Mouse (Mus musculus): ENCODE results near the gene Ccdc84.
"Not testable (repeated sequence)": the region's sequence is repeated elsewhere in the genome, so short reads cannot be mapped to it uniquely, and the experiment has no call there.

The Ccdc84 gene

DNA sequence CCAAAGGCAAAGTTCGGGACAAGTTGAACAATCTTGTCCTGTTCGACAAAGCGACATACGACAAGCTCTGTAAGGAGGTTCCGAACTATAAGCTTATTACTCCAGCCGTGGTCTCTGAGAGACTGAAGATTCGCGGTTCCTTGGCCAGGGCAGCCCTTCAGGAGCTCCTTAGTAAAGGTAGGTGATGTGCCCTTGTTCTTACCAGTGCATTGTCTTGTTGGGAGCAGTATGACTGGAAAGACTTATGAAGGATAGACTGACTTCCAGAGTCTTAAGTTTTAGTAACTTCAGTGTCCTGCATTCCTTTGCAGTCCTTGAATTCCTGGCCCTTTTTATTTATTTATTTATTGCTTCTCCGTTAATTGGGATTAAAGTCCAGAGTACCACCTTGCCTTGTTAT lies 9.7 kb downstream of the Ccdc84 start:
- DNase-seq (ENCODE audit: low read depth): not testable (repeated sequence)

DNA sequence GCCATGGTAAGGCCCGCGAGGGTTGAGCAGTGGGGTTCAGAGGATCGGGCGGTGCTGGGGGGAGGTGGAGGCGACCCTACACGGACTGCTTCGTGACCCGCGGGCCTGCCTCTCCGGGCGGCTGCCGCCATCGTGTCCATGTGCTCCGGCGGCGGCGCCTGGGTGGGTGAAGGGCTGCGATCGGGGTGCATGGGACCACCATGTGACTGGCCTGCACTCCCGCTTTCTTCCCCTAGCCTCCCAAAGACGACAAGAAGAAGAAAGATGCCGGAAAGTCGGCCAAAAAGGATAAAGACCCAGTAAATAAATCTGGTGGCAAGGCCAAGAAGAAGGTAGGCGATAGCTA lies 10.6 kb downstream of the Ccdc84 start:
- no peak for DNase-seq (ENCODE audit: low read depth)

DNA sequence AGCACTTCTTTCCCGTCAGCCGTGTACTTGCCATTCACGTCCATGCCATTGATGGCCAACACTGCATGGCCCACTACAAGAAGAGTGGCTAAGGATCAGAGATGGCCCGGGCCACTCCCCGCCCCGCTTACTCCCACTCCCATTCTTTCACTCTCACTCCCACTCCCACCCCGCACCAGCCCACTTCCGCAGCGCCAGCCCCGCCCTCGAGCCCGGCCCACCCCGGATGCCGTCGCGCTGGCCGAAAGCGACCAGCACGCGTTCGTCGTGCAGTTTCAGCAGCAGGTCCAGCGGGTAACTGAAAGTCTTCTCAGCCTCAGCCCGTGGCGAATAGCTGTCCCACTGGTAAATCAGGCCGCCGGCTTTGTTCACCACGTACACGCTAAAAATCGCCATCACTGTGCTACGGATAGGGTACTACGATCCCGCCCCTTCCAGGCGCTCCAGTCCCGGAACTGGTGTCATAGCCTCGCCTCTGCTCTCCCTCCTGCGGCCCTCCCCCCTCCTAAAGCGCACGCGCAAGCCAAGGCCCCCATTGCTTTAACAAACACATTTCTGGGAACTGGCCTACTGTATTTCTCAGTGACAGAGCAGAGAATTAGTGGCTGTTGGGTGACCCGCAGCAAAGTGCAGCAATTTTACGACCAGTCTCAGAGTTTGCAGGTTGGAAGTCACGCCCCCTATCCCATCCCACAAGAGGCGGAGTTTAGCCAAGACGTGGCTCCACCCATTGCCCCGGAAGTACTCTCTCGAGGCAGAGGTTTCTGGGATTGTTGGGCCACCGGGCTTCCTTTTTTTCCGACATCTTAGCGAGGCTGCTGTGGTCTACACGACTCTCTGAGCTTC lies 11.2 kb downstream of the Ccdc84 start, which contains the start of the genes Rps25 and Trappc4:
Rps25 (plus strand) TSS at position 234 of the 846 bp plus-strand sequence.
Trappc4 (minus strand) TSS at position 695 of the 846 bp plus-strand sequence.
- peak; percentile 96 for DNase-seq (ENCODE audit: low read depth)

DNA sequence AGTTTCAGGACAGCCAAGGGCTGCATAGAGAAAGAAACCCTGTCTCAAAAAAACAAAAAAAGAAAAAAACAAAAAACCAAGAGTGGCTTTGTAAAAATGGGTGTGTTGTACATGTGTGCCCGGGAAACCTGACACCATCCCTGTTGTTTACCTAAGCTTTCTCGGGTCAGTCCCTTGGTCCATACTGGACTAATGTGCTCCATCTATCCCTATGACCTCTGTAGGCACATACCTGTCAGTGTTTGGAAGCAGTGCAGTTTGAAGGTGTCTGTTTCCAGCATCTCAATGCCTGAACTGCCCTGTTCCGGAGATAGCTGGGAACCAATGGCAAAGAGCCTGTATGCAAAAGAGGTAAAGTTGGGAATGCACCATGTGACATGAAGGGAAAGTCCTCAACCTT lies 13.4 kb downstream of the Ccdc84 start:
- no peak for DNase-seq (ENCODE audit: low read depth)

DNA sequence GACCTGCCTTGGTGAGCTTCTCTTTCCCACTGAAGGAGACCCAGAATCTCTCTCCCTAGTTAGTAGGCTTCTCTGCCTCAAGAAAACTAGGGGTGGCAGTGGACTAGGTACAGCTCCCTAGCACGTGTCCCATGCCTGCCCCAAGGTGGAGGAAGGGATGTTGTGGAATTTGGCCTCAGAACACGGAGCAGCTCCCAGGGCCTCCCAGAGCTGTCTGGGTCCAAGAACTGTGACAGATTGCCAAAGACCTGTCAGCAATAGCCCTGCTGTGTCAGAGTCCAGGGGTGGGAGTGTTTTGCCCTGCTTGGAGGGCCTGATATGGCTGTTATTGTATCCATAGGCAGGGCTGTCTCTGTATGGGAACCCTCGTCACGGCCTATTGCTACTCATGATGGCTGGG lies 17.3 kb downstream of the Ccdc84 start:
- DNase-seq (ENCODE audit: low read depth): no peak

DNA sequence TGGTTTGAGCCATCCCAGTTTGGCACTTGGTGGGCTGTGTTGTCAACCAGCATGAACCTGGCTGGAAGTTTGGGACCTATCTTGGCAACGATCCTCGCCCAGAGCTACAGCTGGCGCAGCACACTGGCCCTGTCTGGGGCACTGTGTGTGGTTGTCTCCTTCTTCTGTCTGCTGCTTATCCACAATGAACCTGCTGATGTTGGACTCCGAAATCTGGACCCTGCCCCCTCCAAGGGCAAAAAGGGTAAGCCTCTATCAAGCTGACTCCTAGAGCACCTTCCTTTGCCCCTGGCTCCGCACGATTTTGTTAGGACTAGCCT lies 18.6 kb downstream of the Ccdc84 start:
- DNase-seq (ENCODE audit: low read depth): no peak

DNA sequence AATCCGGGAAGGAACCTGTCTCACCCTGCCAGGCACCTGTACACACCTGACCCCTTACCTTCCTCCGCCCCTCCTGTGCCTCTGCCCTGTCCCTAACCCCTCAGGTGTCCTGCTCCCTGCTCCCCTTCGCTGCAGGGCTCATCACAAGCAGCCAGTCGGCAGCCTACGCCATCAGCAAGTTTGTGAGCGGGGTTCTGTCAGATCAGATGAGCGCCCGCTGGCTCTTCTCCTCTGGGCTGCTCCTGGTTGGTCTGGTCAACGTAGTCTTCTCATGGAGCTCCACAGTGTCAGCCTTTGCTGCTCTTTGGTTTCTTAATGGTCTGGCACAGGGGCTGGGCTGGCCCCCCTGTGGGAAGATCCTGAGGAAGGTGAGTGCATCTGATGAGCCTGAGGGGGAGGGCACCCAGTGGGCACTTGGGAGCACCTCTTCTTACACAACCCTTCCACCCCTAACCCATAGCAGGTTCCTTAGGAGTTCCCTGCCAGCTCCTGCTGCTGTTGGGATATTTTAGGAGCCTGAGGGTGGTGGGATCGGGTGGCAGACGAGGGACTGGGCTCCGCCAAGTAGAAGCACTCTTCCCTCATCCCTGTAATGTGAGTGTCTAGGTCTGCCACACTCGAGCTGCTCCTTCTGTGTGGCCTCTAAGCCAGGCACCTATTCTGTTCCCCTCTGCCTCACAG lies 19.1 kb downstream of the Ccdc84 start:
- no peak for DNase-seq (ENCODE audit: low read depth)

DNA sequence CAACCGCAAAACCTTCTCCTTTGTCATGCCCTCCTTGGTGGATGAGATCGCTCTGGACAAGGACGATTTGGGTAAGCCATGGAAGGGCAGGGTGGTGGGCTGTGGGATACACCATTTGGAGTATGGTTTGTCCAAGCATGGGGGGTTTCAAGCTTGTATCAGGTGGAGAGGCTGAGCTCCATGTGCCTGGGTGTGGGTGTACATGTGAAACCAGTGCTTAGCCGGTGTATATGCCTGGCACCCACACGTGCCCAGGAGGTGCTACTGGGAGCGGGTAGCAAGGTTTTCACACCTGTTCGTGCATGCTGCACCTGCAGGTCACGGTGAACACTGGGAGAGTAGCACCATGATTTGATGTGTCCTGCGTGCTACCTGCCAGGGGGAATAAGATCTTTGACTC lies 19.8 kb downstream of the Ccdc84 start:
- DNase-seq (ENCODE audit: low read depth): no peak

DNA sequence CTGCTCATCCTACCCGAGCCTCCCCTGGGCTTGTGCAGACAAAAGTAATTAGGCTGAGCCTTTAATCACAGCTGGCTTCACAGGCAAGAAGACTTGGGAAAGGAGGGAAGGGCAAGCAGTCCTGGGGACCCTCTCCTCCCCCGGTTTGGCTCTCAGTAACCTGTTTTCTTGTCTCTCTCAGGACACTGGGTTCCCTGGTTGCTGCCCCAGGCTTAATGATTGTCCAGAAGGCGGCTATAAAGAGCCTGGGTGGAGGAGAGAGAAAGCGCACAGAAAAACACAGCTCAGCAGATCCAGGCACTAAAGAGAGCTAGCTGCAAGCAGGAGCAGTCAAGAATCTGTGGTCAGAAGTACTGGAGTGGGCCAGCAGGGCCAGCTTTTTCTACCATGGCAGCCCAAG lies 20.3 kb downstream of the Ccdc84 start:
- no peak for DNase-seq (ENCODE audit: low read depth)

DNA sequence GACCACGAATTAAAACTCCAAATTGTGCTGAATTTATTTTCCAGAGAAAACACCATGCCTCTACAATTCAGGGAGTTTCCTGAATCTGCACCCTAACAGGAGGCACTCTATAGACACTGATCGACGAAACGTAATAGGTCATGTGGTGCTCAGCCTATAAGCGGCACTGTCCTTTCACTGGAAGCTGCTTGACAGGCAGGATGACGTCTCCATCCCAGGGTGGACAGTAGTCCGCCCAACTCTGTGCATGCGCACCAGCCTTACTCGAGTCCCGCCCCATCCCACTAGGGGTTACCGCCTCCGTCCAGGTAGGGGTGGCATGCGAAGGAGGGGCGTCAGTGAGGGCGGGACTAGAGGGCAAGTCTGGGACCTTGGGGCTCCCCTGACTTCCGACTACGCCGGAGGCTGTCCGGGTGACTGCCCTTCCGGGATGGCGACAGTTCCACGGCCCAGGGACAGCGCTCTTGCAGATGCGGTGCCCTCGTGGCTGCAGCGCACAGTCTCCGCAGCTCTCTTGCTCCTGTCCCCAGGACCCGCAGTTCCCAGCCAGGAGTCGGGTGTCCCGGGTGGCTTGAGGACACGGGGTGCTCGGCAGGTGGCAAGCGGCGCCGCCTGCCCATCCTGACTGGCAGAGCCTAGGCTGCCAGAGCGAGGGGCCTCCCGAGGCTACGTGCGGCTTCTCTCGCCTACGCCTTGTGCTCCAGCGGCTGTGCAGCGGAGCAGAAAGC lies 21.5 kb downstream of the Ccdc84 start, which contains the start of gene Slc37a4:
Slc37a4 (plus strand) TSS at position 169 of the 728 bp plus-strand sequence.
- peak; percentile 92 for DNase-seq (ENCODE audit: low read depth)

DNA sequence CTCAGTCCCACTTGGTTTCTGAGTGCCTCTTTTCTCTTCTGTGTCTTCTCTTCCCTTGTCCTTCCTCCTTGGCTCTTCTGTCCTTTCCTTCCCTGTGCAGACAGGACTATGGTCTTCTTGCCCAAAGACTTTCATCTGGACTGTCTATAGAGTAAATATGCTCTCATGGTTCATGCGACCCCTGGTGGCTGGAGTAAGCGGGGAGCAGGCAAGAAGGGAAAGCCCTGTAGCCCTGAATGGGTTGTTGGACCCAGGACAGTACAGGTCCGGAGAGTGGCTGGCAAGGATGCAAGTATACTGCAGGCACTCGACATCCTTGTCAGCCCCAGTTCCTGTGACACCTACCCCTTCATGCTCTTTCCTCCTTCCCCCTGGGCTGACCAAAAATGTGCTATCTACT lies 26.9 kb downstream of the Ccdc84 start:
- peak; percentile 74 for DNase-seq (ENCODE audit: low read depth)

DNA sequence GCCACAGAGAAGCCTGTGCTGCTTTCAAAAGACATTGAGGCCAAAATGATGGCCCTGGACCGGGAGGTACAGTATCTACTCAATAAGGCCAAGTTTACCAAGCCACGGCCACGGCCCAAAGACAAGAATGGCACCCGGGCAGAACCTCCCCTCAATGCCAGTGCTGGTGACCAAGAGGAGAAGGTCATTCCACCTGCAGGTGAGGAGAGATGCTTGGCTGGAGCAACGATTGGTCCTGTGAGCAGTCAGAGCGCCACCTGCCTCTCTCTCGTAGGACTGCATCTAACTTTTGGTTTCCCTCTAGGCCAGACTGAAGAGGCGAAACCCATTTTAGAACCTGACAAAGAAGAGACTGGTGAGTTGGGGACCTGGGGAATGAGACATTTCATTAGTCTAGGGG lies 29.1 kb downstream of the Ccdc84 start:
- peak; percentile 74 for DNase-seq (ENCODE audit: low read depth)

DNA sequence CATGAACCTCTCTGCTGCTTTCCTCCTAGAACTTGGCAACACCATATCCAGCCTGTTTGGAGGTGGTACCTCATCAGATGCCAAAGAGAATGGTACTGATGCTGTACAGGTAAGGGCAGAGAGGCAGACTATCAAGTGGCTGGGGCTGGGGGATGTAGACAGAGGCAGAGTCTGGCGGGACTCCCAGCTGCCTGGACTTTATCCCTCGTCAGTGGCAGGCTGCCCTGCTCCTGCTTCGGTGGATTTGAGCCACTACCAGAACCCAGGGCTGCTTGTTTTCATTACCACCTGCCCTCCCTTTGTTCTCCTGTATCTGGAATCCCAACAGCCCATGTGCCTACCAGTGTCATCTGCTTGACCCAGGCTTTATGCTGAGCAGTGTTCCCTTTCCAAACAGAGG lies 31.1 kb downstream of the Ccdc84 start:
- no peak for DNase-seq (ENCODE audit: low read depth)

DNA sequence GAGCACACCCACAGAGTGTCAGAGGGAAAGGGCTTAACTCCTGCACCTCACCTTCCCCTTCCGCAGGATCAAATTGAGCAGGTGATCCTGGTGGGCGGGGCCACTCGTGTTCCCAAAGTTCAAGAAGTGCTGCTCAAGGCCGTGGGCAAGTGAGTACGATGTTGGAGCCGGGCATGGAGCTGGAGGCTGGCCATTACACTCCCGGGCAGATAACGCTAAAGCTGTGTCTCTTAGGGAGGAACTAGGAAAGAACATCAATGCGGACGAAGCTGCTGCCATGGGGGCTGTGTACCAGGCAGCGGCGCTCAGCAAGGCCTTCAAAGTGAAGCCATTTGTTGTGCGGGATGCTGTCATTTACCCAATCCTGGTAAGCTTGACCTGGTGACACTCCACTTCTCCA lies 33.8 kb downstream of the Ccdc84 start:
- no peak for DNase-seq (ENCODE audit: low read depth)

DNA sequence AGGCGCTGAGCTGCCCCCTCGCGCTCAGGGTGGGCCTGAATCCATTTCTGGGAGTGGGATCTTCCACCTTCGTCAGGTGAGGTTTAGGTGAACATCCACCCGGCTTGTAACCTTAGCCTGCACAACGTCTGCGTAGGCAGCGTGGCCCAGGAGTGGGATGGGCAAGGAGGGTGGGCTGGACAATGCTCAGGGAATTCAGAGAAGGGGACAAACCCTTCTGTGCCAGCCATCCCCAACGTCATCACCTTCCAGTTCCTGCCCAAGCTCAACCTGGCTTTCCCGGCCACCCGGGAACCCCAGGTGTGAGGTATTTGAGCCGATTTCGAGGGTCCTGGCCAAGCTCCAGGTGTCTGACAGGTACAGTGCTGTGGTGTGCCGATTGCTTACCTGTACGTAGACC lies 38.5 kb downstream of the Ccdc84 start:
- DNase-seq (ENCODE audit: low read depth): no peak

DNA sequence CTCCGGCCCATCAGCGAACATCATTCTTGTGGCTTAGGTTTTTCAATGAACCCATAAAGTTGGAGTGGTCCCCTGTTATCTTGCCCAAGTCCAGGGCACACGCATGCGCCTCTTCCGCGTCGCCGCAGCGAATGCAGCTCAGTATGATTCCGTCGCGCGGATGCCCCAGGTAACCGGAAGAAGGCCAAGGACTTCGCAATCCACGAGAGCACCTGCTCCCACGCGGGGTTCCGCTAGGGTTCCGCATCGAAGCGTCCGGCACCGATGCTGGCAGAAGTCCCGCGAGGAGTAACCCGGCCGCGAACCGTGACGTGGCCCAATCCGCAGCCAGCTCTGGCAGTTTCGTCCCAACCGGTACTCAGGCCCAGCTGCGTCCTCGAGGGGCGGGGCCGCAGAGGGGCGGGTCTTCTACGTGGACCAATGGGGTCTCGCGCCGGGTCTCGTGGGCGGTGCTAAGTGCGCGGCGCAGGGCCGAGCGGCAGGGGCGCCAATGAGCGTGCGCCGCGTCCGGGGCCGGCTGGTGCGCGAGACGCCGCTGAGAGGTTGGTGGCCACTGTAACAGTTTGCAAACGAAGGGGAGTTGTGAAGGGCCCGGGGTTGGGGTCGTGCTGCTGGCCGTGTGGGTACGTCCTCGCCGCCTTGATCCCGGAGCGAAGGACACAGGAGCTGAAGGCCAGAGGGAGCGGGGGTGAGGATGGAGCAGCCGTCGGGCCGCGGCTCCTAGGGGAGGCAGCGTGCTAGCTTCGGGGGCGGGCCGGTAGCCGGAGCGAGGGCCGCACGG lies 39.1 kb downstream of the Ccdc84 start, which contains the start of gene Hyou1:
Hyou1 (plus strand) TSS at position 437 of the 781 bp plus-strand sequence.
- peak; percentile 99 for DNase-seq (ENCODE audit: low read depth)

DNA sequence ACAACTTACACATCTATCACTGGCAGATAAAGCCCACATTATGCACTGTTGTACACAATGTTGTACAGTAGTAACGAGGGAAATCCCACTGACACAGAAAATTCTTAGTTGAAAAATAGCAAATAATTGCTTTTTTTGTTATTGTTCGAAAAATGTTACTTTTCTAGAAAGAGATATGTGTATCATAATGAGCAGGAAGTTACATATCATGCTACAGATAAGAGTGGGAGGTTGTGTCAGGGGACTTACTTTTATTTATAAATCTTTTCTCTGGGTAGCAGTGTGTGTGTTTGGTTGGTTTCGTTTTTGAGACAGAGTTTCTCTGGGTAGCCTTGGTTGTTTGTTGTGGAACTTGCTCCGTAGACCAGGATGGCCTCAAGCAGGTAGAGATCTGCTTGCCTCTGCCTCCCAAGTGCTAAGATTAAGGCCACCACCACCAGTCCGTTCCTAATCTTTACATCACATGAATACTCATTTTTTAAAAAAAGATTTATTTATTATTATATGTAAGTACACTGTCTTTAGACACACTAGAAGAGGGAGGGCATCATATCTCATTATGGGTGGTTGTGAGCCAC lies 40.1 kb downstream of the Ccdc84 start:
- DNase-seq (ENCODE audit: low read depth): peak; percentile 55

DNA sequence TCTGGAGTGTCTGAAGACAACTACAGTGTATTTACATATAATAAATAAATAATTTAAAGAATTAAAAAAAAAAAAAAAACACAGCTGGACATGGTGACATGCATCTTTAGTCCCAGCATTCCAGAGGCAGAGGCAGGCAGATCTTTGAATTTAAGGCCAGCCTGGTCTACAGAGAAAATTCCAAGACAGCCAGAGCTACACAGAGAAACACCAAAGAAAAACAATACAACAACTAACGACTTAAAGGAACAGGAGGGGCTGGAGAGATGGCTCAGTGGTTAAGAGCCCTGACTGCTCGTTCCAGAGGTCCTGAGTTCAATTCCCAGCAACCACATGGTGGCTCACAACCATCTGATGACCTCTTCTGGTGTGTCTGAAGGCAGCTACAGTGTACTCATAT lies 41.0 kb downstream of the Ccdc84 start:
- not testable (repeated sequence) for DNase-seq (ENCODE audit: low read depth)

DNA sequence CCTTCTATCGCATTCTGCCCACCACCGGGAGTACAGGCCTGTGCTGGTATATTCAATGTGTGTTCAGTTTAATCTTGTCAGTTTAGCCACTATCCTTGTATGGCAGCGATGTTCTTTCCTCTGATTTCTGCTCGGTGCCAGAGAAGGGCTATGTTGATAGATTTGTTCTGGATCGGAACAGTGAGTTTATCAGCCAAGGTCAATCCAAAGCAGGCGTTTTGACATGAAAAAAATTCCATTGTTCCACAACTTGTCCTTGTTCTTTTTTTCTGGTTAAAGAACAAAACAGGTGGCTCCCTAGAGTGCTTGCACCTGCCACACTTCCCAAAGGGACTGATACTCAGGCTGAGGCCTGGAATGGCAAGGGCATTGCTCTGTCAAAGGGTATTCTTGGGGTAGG lies 42.2 kb downstream of the Ccdc84 start:
- DNase-seq (ENCODE audit: low read depth): no peak

DNA sequence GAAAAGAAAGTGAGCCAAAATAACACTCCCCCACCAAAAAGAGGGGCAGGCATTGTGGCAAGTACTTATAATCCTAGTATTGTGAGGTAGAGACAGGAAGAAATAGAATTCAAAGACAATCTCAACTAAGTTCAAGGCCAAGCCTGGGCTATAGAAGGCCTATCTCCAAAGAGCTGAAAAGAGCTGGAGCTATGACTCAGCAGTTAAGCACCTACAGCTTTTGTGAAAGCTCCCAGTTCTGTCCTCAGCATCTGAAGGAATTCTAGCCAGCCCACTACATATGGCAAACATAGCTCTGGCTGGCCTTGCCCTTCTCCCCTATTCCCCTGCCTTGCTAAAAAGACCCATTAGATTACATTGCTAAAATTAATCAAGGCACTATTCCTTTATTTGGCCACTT lies 45.0 kb downstream of the Ccdc84 start:
- DNase-seq (ENCODE audit: low read depth): no peak

DNA sequence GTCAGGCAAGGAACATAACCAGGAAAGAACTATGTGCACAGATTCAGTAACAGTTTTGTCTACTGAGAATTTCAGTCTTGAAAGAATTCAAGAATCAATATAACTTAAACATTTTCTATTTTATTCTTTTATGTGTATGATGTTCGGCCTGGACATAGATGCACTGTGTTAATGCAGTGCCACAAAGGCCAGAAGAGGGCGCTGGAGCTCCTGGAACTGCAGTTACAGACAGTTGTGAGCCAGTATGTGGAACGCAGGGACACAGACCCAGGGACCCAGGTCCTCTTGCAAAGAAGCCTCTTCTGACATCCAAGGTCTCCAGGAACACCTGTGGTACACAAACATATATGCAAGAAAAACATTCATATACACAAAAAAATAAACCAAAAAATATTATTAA lies 53.9 kb downstream of the Ccdc84 start:
- DNase-seq (ENCODE audit: low read depth): peak; percentile 65

DNA sequence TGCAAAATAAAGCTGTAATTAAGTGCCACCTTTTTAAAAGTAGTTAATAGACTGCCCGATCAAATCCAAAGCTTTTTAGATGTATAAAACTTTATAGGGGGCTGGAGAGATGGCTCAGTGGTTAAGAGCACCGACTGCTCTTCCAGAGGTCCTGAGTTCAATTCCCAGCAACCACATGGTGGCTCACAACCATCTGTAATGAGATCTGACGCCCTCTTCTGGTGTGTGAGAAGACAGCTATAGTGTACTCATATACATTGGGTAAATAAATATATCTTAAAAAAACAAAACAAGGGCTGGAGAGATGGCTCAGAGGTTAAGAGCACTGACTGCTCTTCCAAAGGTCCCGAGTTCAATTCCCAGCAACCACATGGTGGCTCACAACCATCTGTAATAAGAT lies 56.4 kb downstream of the Ccdc84 start:
- DNase-seq (ENCODE audit: low read depth): not testable (repeated sequence)
